Mouse (Mus musculus) midbrain, postnatal 0 days (tissue): ENCODE measurements at regions not wholly inside any gene's neighbourhood (a gene's known extent, or its start where the extent isn't known, plus 50 kb on each side); places are given as distances from the start of the nearest gene placed in this dataset.

ENCODE experiments used
- ATAC-seq: fragments of 200-750 bp; cut with Nextera tagmentation; 2 replicates; pipeline ENCODE4 v1.8.0; 2017; ENCODE audit warnings: moderate number of reproducible peaks, mild to moderate bottlenecking, moderate TSS enrichment, moderate library complexity; ENCODE audit not compliant: low FRiP score
- DNase-seq: peaks from one replicate; pipeline ENCODE4 v3.0.0-alpha.2; 2015; ENCODE audit warnings: low spot score
- H3K27ac ChIP-seq: fragments of 300-500 bp; sonication (generic); 2 replicates; pipeline ENCODE4 v1.5.1; 2014; ENCODE audit warnings: low read depth, mild to moderate bottlenecking, low read length, mixed read lengths
- H3K27me3 ChIP-seq: fragments of 300-500 bp; sonication (generic); 2 replicates; pipeline ENCODE4 v1.6.1; 2014; ENCODE audit warnings: low read length, control low read depth, mixed read lengths; ENCODE audit not compliant: insufficient read depth
- H3K36me3 ChIP-seq: fragments of 300-500 bp; sonication (generic); 2 replicates; pipeline ENCODE4 v1.6.1; 2014; ENCODE audit warnings: low read length, control low read depth, mixed read lengths; ENCODE audit not compliant: insufficient read depth
- H3K4me1 ChIP-seq: fragments of 300-500 bp; sonication (generic); 2 replicates; pipeline ENCODE4 v1.6.1; 2014; ENCODE audit warnings: mild to moderate bottlenecking, control low read depth, antibody characterized with exemption, low read length, mixed read lengths; ENCODE audit not compliant: insufficient read depth
- H3K4me2 ChIP-seq: fragments of 300-500 bp; sonication (generic); 2 replicates; pipeline ENCODE4 v1.6.1; 2014; ENCODE audit warnings: low read depth, mild to moderate bottlenecking, low read length, mixed read lengths; ENCODE audit not compliant: poor library complexity, severe bottlenecking
- H3K4me3 ChIP-seq: fragments of 300-500 bp; sonication (generic); 2 replicates; pipeline ENCODE4 v1.5.1; 2014; ENCODE audit warnings: low read depth, mild to moderate bottlenecking, low read length, moderate library complexity
- H3K9ac ChIP-seq: fragments of 300-500 bp; sonication (generic); replicated peaks from 2 replicates; pipeline ENCODE4 v1.6.1; 2014; ENCODE audit warnings: mild to moderate bottlenecking, low read length, moderate library complexity, mixed read lengths; ENCODE audit not compliant: poor library complexity, severe bottlenecking
- H3K9me3 ChIP-seq: fragments of 300-500 bp; sonication (generic); 2 replicates; pipeline ENCODE4 v1.6.1; 2016; ENCODE audit warnings: low read length, control low read depth
- CTCF ChIP-seq: IDR thresholded peaks from 2 replicates; pipeline ENCODE4 v1.5.1; 2016; ENCODE audit warnings: antibody characterized with exemption, mild to moderate bottlenecking
- WGBS: fragments of 180-500 bp; shearing (Covaris S2); extraction: QIAGEN DNeasy Blood & Tissue Kit; methylation state at CpG from one replicate; pipeline ENCODE4 v1.1.7; 2014; 5-methylcytosine and 5-hydroxymethylcytosine counted together

DNA sequence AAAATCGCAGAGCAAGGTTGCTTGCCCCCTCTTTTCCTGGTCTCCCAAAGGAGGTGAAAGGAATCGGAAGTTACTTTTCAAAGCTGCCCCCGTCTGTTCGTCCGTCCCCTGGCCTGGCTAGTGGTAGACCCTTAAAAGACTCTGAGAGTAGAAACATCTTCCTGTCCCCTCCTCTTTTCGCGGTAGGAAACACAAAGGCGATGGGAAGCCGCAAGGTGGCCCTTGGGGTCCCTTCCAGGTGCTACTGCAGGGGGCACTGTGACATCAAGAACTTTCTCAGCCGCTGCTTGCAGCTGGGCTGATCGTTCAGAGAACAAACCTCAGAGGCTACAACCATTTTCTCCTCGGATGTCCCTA lies 316.8 kb downstream of the Med13l start:
- TF ChIP-seq CTCF = peak; percentile 72
- Histone ChIP-seq H3K9ac (no peak overlapping the region), H3K36me3 (no peaks in the 10 kb centered on the region), H3K27ac (no peak overlapping the region), H3K4me1 (no peaks in the 10 kb centered on the region), H3K9me3 (no peaks in the 10 kb centered on the region), H3K4me3 (no peak overlapping the region), H3K4me2 (no peak overlapping the region), H3K27me3 (peaks cover 50% of the 10 kb centered on the region)
- DNase-seq = peak; percentile 59
- 1% methylated on average over 12 of the region's 12 CpGs for WGBS
- no peak for ATAC-seq

DNA sequence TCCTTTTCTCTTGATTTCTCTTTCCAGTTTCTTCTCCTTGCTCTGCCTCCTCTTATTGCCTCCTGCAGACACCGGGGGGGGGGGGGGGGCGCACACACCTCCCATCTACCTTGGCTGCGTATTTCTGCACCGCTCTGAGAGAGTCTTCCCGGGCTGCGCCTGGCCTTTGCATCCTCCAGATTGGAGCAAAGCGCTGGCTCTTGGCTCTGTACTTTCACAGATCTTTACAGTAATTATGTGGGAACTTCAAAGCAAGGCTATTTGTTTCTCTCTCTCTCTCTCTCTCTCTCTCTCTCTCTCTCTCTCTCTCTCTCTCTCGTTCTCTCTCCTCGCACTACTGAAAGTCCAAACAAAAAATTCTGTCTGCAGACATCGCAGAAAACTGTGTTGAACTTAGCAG lies 317.4 kb downstream of the Med13l start:
- ATAC-seq (no peak), DNase-seq (no peak)
- TF ChIP-seq CTCF = no peak
- Histone ChIP-seq H3K9ac (no peak overlapping the region), H3K4me3 (no peak overlapping the region), H3K27ac (no peak overlapping the region), H3K36me3 (no peaks in the 10 kb centered on the region), H3K4me2 (no peak overlapping the region), H3K4me1 (no peaks in the 10 kb centered on the region), H3K9me3 (no peaks in the 10 kb centered on the region), H3K27me3 (peaks cover 50% of the 10 kb centered on the region)
- 31% methylated on average over 9 of the region's 10 CpGs for WGBS

- 39% methylated on average over 10 of the region's 10 CpGs for WGBS
- no peaks in the 10 kb centered on the region for H3K9me3 ChIP-seq
- H3K4me3 ChIP-seq = no peak overlapping the region
- no peaks in the 10 kb centered on the region for H3K36me3 ChIP-seq
- no peak overlapping the region for H3K4me2 ChIP-seq
- no peak overlapping the region for H3K27ac ChIP-seq
- no peaks in the 10 kb centered on the region for H3K4me1 ChIP-seq
- no peak for TF ChIP-seq CTCF
- ATAC-seq = no peak
- peaks cover 48% of the 10 kb centered on the region for H3K27me3 ChIP-seq
- DNase-seq = no peak
- H3K9ac ChIP-seq = no peak overlapping the region
Measured at GRCm38 (mm10) chr5:118878722-118879121, 318.2 kb downstream of the Med13l start.

GRCm38 (mm10) chr5:118879808-118880478 lies 319.5 kb downstream of the Med13l start:
- Histone ChIP-seq H3K9me3 (no peaks in the 10 kb centered on the region), H3K27ac (no peak overlapping the region), H3K9ac (no peak overlapping the region), H3K4me2 (no peak overlapping the region), H3K4me1 (no peaks in the 10 kb centered on the region), H3K36me3 (no peaks in the 10 kb centered on the region), H3K4me3 (no peak overlapping the region), H3K27me3 (peaks cover 40% of the 10 kb centered on the region)
- TF ChIP-seq CTCF = peak; percentile 91
- DNase-seq (peak; percentile 81), ATAC-seq (peak; percentile 54)
- WGBS = 21% methylated on average over 13 of the region's 13 CpGs

DNA sequence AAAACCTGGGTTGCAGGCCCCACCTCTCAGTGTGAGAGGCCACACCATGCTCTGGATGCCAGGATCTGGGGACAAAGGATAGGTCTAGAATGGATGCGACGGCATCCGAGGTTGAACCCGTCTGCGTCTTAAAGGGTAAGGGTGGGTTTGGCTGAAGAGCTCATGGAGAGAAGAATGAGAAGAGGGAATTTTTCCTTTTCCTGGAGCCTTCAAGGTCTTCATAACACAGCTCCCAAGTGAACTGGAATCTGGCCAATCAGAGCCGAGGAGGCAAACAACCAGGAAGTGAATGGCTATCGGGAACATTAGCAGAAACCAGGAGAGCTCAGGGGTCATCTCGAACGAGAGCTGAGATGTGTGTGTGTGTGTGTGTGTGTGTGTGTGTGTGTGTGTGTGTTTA lies 320.1 kb downstream of the Med13l start:
- Histone ChIP-seq H3K4me2 (no peak overlapping the region), H3K9ac (no peak overlapping the region), H3K27me3 (peaks cover 35% of the 10 kb centered on the region), H3K36me3 (no peaks in the 10 kb centered on the region), H3K4me3 (no peak overlapping the region), H3K27ac (no peak overlapping the region), H3K4me1 (no peaks in the 10 kb centered on the region), H3K9me3 (no peaks in the 10 kb centered on the region)
- no peak for ATAC-seq
- DNase-seq = peak; percentile 9
- no peak for TF ChIP-seq CTCF
- WGBS = 72% methylated on average over 9 of the region's 9 CpGs

- DNase-seq (no peak), ATAC-seq (no peak)
- no peak overlapping the region for H3K27ac ChIP-seq
- no peak overlapping the region for H3K4me3 ChIP-seq
- no peak for TF ChIP-seq CTCF
- H3K4me1 ChIP-seq = no peaks in the 10 kb centered on the region
- peaks cover 27% of the 10 kb centered on the region for H3K27me3 ChIP-seq
- no peaks in the 10 kb centered on the region for H3K36me3 ChIP-seq
- no peaks in the 10 kb centered on the region for H3K9me3 ChIP-seq
- H3K4me2 ChIP-seq = no peak overlapping the region
- WGBS = 98% methylated on average over 8 of the region's 8 CpGs
- H3K9ac ChIP-seq = no peak overlapping the region
Measured at GRCm38 (mm10) chr5:118881886-118882285, 321.4 kb downstream of the Med13l start.
